Mouse (Mus musculus): ENCODE data around the gene Colq. TPM values are rescaled to one million over a fixed set of nuclear protein-coding genes. Genes with fewer than 3 reads are reported as not detected.

The Colq gene
- polyA plus RNA-seq, 1 experiment from 2014 or later: 0.25 TPM

- Histone ChIP-seq H3K9me3 (no peaks in the 10 kb centered on the region), H3K4me2 (no peak overlapping the region), H3K4me1 (replicated peaks) (peaks cover 5% of the 10 kb centered on the region; the same call in 1 of the 2 replicates), H3K4me3 (no peak overlapping the region), H3K27me3 (no peaks in the 10 kb centered on the region), H3K9ac (no peak overlapping the region), H3K36me3 (no peaks in the 10 kb centered on the region), H3K27ac (replicated peaks) (no peak overlapping the region)
- WGBS: 65% methylated on average over 14 of the region's 14 CpGs
- no peak for ATAC-seq (ENCODE audit: low read depth)
Observed at GRCm38 (mm10) chr14:31555963-31556434, 35.1 kb downstream of the Colq start.

- 90% methylated on average over 7 of the region's 7 CpGs for WGBS
- H3K9ac ChIP-seq: no peak overlapping the region
- H3K27ac ChIP-seq (replicated peaks): no peak overlapping the region
- H3K4me2 ChIP-seq: no peak overlapping the region
- no peak overlapping the region for H3K4me3 ChIP-seq
- H3K36me3 ChIP-seq: no peaks in the 10 kb centered on the region
- no peaks in the 10 kb centered on the region for H3K9me3 ChIP-seq
- H3K4me1 ChIP-seq (replicated peaks): peaks cover 5% of the 10 kb centered on the region; the same call in 1 of the 2 replicates
- no peaks in the 10 kb centered on the region for H3K27me3 ChIP-seq
- ATAC-seq (ENCODE audit: low read depth): no peak
Observed at GRCm38 (mm10) chr14:31555021-31555420, 36.1 kb downstream of the Colq start.

- WGBS: 85% methylated on average over 11 of the region's 11 CpGs
- Histone ChIP-seq H3K4me3 (no peak overlapping the region), H3K27ac (replicated peaks) (no peak overlapping the region), H3K36me3 (no peaks in the 10 kb centered on the region), H3K4me1 (replicated peaks) (no peaks in the 10 kb centered on the region), H3K27me3 (no peaks in the 10 kb centered on the region), H3K4me2 (no peak overlapping the region), H3K9ac (no peak overlapping the region), H3K9me3 (no peaks in the 10 kb centered on the region)
- no peak for ATAC-seq (ENCODE audit: low read depth)
Observed at GRCm38 (mm10) chr14:31543885-31544442, 47.2 kb downstream of the Colq start.

DNA sequence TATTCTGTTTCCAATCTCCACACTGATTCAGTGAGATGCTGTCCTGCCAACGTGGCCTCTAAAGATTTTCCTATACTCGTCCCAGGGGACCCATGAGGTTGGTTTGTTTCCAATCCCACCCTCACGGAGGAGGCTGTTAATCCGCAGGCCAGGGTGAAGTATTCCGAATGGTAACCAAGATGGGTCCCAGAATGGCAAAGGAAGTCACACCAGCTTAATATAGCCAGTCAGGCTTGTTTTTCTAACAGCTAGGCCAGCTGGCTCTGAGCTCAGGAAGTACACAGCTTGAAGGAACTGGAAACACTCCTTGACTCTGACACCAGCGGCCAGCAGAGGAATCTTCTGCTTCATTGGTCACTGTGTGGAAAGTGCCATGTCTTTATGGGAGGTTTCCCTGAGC, 53.8 kb downstream of the Colq start:
- Histone ChIP-seq H3K27me3 (no peaks in the 10 kb centered on the region), H3K4me1 (replicated peaks) (no peaks in the 10 kb centered on the region), H3K4me3 (no peak overlapping the region), H3K4me2 (no peak overlapping the region), H3K9me3 (no peaks in the 10 kb centered on the region), H3K27ac (replicated peaks) (no peak overlapping the region), H3K9ac (no peak overlapping the region), H3K36me3 (no peaks in the 10 kb centered on the region)
- WGBS: 73% methylated on average over 6 of the region's 6 CpGs
- no peak for ATAC-seq (ENCODE audit: low read depth)

DNA sequence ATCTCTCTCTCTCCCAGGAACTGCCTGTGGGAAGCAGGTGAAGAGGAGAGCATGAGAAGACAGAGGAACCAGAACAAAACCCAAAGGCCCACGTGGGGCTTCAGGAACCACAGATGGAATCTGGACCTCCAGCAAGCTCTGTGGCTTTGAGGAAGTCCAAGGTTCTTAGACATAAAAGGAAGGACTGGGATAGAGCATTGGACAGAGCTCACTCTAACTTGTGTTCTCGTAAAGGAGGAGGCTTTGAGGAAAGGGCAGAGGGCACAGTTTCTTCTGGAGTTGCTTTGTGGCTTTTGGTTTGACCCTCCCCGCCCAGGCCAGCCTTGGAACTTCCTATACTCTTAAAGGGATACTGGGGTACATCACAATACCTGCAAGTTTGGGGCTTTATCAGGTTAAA, 58.5 kb downstream of the Colq start:
- Histone ChIP-seq H3K9ac (no peak overlapping the region), H3K36me3 (no peaks in the 10 kb centered on the region), H3K4me1 (replicated peaks) (no peaks in the 10 kb centered on the region), H3K4me3 (no peak overlapping the region), H3K27me3 (no peaks in the 10 kb centered on the region), H3K9me3 (no peaks in the 10 kb centered on the region), H3K4me2 (no peak overlapping the region), H3K27ac (replicated peaks) (no peak overlapping the region)
- WGBS: 69% methylated on average over 3 of the region's 3 CpGs
- no peak for ATAC-seq (ENCODE audit: low read depth)

DNA sequence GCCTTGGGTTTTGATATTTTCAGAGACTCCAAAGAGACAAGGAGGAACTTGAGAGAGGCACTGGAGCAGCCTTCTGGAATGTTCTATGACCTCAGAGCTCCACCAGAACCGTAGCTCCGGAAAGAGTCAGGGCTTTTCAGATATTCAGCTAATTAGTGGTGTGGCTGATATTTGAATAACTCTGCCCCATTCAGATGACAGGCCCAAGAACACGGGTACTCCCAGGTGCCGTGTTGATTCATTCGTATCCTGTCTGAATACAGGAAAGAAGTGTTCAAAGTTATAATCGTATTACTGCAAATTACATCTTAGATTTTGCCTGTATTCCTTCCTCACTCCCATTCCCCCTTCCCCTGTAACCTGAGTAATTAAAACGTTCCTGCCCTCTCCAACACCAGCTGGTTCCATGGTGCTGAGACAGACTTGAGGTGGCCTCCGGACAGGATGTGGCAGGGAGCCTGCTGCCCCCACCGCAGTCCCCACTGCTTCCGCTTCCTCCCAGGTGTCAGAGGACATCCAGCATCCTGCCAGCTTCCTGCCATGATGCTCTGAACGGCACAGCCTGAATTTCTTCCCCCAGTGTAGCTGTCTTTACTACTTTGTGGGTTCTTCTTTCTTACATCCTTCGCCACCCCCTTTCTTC, 59.5 kb downstream of the Colq start:
- Histone ChIP-seq H3K4me1 (replicated peaks) (no peaks in the 10 kb centered on the region), H3K4me2 (no peak overlapping the region), H3K4me3 (no peak overlapping the region), H3K36me3 (no peaks in the 10 kb centered on the region), H3K27ac (replicated peaks) (no peak overlapping the region), H3K9ac (no peak overlapping the region), H3K27me3 (no peaks in the 10 kb centered on the region), H3K9me3 (no peaks in the 10 kb centered on the region)
- WGBS: 83% methylated on average over 12 of the region's 12 CpGs
- no peak for ATAC-seq (ENCODE audit: low read depth)

DNA sequence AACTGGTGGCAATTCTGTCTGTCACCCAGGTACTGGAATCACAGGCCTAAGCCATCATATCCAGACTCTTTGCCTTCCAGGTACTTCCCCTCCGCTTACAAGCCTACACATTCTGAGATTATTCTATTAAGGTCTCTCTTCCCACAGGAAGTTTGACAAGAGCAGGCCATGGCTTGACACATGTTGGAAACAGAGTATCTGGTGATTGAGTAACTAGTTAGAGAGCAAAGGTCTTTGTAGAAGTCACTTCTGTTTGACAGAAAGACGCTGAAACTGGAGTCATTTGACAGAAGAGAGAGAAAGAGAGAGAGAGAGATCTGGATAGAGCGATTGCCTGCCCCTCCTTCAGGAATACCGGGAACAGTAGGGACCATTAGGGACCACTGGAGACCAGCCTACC, 60.3 kb downstream of the Colq start:
- no peaks in the 10 kb centered on the region for H3K27me3 ChIP-seq
- ATAC-seq (ENCODE audit: low read depth): no peak
- 87% methylated on average over 4 of the region's 4 CpGs for WGBS
- no peaks in the 10 kb centered on the region for H3K4me1 ChIP-seq (replicated peaks)
- H3K9ac ChIP-seq: no peak overlapping the region
- H3K4me3 ChIP-seq: no peak overlapping the region
- H3K4me2 ChIP-seq: no peak overlapping the region
- H3K27ac ChIP-seq (replicated peaks): no peak overlapping the region
- H3K9me3 ChIP-seq: no peaks in the 10 kb centered on the region
- no peaks in the 10 kb centered on the region for H3K36me3 ChIP-seq

DNA sequence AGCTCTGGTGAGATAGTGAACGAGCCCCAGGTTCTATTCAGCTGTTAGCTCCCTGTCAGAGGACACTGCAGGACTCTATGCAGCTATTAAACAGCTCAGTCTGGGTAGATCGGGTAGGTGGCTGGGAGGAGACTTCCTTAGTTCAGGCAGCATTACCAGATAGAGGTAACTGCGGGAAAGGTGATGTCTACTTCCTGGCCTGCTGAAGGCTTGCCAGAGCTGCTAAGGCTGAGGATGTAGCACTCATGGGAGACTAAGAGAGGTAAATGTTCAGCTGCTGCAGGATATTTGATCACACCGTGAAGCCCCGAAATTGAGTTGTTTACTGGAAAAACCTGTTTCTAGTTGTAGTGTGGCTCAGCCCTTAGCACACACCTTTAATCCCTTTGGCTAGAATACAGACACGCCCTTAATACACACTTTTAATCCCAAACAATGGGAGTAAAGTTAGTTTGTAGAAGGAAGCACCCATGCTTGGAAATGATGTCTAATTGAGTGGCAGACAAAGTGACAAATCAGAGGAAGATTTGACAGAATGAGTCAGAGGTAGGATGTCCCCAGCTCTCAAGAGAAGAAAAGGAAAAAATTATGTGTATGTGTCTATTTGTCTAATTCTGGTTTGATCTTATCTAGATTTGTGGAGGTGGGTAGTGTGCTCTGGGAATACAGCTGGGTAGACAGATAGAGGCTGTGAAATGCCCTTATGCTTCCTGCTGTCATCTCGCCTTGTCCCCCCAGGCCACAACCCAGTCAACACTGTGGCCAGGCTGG, 65.9 kb downstream of the Colq start:
- WGBS: 80% methylated on average over 7 of the region's 7 CpGs
- no peak for ATAC-seq (ENCODE audit: low read depth)

DNA sequence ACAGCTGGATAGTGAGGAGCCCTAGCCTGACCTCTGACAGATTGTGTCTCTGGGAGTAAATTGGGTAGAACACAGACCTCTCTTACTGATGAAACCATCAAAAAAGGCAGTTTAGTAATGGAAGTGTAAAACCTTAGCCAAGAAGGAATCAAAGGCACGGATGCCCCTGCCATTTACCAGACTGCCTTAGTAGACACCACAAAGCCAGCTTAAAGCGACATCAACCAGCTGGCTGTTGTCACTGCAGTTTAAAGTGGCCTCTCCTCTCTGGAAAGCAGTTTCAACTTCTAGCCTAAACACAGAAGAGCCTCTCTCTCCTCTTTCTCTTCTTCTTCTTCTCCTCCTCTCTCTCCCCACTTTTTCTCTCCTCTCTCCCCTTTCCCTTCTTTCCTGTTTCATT, 69.8 kb downstream of the Colq start:
- no peaks in the 10 kb centered on the region for H3K27me3 ChIP-seq
- no peak for ATAC-seq (ENCODE audit: low read depth)
- H3K9ac ChIP-seq: no peak overlapping the region
- no peaks in the 10 kb centered on the region for H3K4me1 ChIP-seq (replicated peaks)
- no peaks in the 10 kb centered on the region for H3K36me3 ChIP-seq
- H3K27ac ChIP-seq (replicated peaks): no peak overlapping the region
- no peaks in the 10 kb centered on the region for H3K9me3 ChIP-seq
- no peak overlapping the region for H3K4me3 ChIP-seq
- no peak overlapping the region for H3K4me2 ChIP-seq
- WGBS: 85% methylated on average over 2 of the region's 2 CpGs

More for the DNA sequence above, 65.9 kb downstream of the Colq start:
- Histone ChIP-seq H3K27me3 (no peaks in the 10 kb centered on the region), H3K27ac (replicated peaks) (no peak overlapping the region), H3K4me2 (no peak overlapping the region), H3K4me1 (replicated peaks) (no peaks in the 10 kb centered on the region), H3K4me3 (no peak overlapping the region), H3K9ac (no peak overlapping the region), H3K36me3 (no peaks in the 10 kb centered on the region), H3K9me3 (no peaks in the 10 kb centered on the region)

DNA sequence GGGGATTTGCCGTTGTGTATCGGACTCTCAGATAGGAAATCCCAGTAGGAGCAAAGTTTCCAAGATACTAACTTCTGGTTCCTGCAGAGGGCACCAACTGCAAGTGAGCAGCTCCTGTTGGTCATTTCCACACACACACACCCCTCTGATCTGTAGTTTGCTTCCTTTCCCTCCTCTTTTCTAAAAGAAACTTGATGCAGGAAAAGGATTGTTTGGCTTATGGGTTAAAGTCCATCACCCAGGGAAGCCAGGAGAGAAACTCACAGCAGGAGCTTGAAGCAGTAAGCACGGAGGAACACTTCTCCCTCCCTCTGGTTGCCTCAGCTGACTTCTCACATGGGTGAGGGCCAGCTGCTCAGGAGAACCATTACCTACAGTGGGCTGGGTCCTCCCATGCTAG, 72.0 kb downstream of the Colq start:
- Histone ChIP-seq H3K9me3 (peaks cover 7% of the 10 kb centered on the region; the same call in 1 of the 2 replicates), H3K9ac (no peak overlapping the region), H3K27me3 (no peaks in the 10 kb centered on the region), H3K27ac (replicated peaks) (no peak overlapping the region), H3K4me3 (no peak overlapping the region), H3K4me1 (replicated peaks) (no peaks in the 10 kb centered on the region), H3K36me3 (no peaks in the 10 kb centered on the region), H3K4me2 (no peak overlapping the region)
- 68% methylated on average over 3 of the region's 3 CpGs for WGBS
- ATAC-seq (ENCODE audit: low read depth): no peak

- no peak overlapping the region for H3K4me3 ChIP-seq
- H3K9ac ChIP-seq: no peak overlapping the region
- 89% methylated on average over 2 of the region's 2 CpGs for WGBS
- no peak overlapping the region for H3K4me2 ChIP-seq
- peaks cover 8% of the 10 kb centered on the region; the same call in 1 of the 2 replicates for H3K36me3 ChIP-seq
- no peaks in the 10 kb centered on the region for H3K4me1 ChIP-seq (replicated peaks)
- peaks cover 7% of the 10 kb centered on the region; the same call in 1 of the 2 replicates for H3K9me3 ChIP-seq
- H3K27ac ChIP-seq (replicated peaks): no peak overlapping the region
- no peak for ATAC-seq (ENCODE audit: low read depth)
- H3K27me3 ChIP-seq: no peaks in the 10 kb centered on the region
Observed at GRCm38 (mm10) chr14:31515895-31516294, 75.2 kb downstream of the Colq start.

GRCm38 (mm10) chr14:31510322-31510721, 80.8 kb downstream of the Colq start:
- Histone ChIP-seq H3K9me3 (peaks cover 7% of the 10 kb centered on the region; the same call in 1 of the 2 replicates), H3K36me3 (peaks cover 57% of the 10 kb centered on the region), H3K27me3 (no peaks in the 10 kb centered on the region), H3K4me3 (no peak overlapping the region), H3K4me2 (no peak overlapping the region), H3K4me1 (replicated peaks) (no peaks in the 10 kb centered on the region), H3K27ac (replicated peaks) (no peak overlapping the region), H3K9ac (no peak overlapping the region)
- ATAC-seq (ENCODE audit: low read depth): no peak
- 95% methylated on average over 3 of the region's 3 CpGs for WGBS
